Mouse (Mus musculus): ENCODE results near the gene Cdk14.
"Not testable (repeated sequence)": the region's sequence is repeated elsewhere in the genome, so short reads cannot be mapped to it uniquely, and the experiment has no call there.

Gene Cdk14

GRCm38 (mm10) chr5:5260966-5261724, 159.0 kb downstream of the Cdk14 start:
- no peak for DNase-seq

GRCm38 (mm10) chr5:5260309-5260708, 159.8 kb downstream of the Cdk14 start:
- no peak for DNase-seq

- no peak for DNase-seq
Measured at GRCm38 (mm10) chr5:5254391-5254790, 165.7 kb downstream of the Cdk14 start.

- no peak for DNase-seq
Measured at GRCm38 (mm10) chr5:5253177-5253576, 166.9 kb downstream of the Cdk14 start.

GRCm38 (mm10) chr5:5247671-5248070, 172.4 kb downstream of the Cdk14 start:
- no peak for DNase-seq

- DNase-seq = no peak
Measured at GRCm38 (mm10) chr5:5246534-5247175, 173.5 kb downstream of the Cdk14 start.

GRCm38 (mm10) chr5:5245182-5245581, 174.9 kb downstream of the Cdk14 start:
- no peak for DNase-seq

GRCm38 (mm10) chr5:5243648-5244047, 176.5 kb downstream of the Cdk14 start:
- DNase-seq = no peak

GRCm38 (mm10) chr5:5242704-5243103, 177.4 kb downstream of the Cdk14 start:
- no peak for DNase-seq

- DNase-seq = no peak
Measured at GRCm38 (mm10) chr5:5241088-5241487, 179.0 kb downstream of the Cdk14 start.

- DNase-seq = no peak
Measured at GRCm38 (mm10) chr5:5240121-5240520, 180.0 kb downstream of the Cdk14 start.

- not testable (repeated sequence) for DNase-seq
Measured at GRCm38 (mm10) chr5:5234935-5235334, 185.2 kb downstream of the Cdk14 start.

GRCm38 (mm10) chr5:5226966-5227365, 193.1 kb downstream of the Cdk14 start:
- no peak for DNase-seq

GRCm38 (mm10) chr5:5211780-5212135, 208.4 kb downstream of the Cdk14 start:
- DNase-seq = no peak

- no peak for DNase-seq
Measured at GRCm38 (mm10) chr5:5211034-5211779, 208.9 kb downstream of the Cdk14 start.

GRCm38 (mm10) chr5:5208016-5208415, 212.1 kb downstream of the Cdk14 start:
- DNase-seq = no peak

- DNase-seq = no peak
Measured at GRCm38 (mm10) chr5:5206012-5206411, 214.1 kb downstream of the Cdk14 start.

- DNase-seq = no peak
Measured at GRCm38 (mm10) chr5:5194562-5195221, 225.4 kb downstream of the Cdk14 start.

GRCm38 (mm10) chr5:5189590-5189989, 230.5 kb downstream of the Cdk14 start:
- no peak for DNase-seq

GRCm38 (mm10) chr5:5185987-5186742, 233.9 kb downstream of the Cdk14 start:
- no peak for DNase-seq

- DNase-seq = no peak
Measured at GRCm38 (mm10) chr5:5185521-5185920, 234.6 kb downstream of the Cdk14 start.

GRCm38 (mm10) chr5:5180711-5181110, 239.4 kb downstream of the Cdk14 start:
- no peak for DNase-seq

GRCm38 (mm10) chr5:5180311-5180710, 239.8 kb downstream of the Cdk14 start:
- no peak for DNase-seq

All from cerebellum, adult 18-20 months (tissue).